Mouse (Mus musculus) stomach, postnatal 0 days (tissue): Measurements from ENCODE around the gene Gli3. TPM values are rescaled to one million over a fixed set of nuclear protein-coding genes. Genes with fewer than 3 reads are reported as not detected.

Experiments used
- ATAC-seq: fragments of 200-750 bp; cut with Nextera tagmentation; 2 replicates; pipeline ENCODE4 v1.8.0; 2017; ENCODE audit not compliant: low FRiP score, low TSS enrichment
- DNase-seq: peaks from one replicate; pipeline ENCODE4 v3.0.0-alpha.2; 2016; ENCODE audit warnings: low spot score
- H3K27ac ChIP-seq: fragments of 300-500 bp; sonication (generic); replicated peaks from 2 replicates; pipeline ENCODE4 v1.5.1; 2014; ENCODE audit warnings: mild to moderate bottlenecking, control low read depth
- H3K27me3 ChIP-seq: fragments of 300-500 bp; sonication (generic); 2 replicates; pipeline ENCODE4 v1.6.1; 2014; ENCODE audit warnings: low read length; ENCODE audit not compliant: control insufficient read depth, insufficient read depth
- H3K36me3 ChIP-seq: fragments of 300-500 bp; sonication (generic); 2 replicates; pipeline ENCODE4 v1.6.1; 2014; ENCODE audit warnings: low read length, mixed read lengths; ENCODE audit not compliant: control insufficient read depth, insufficient read depth
- H3K4me1 ChIP-seq: fragments of 300-500 bp; sonication (generic); replicated peaks from 2 replicates; pipeline ENCODE4 v1.6.1; 2014; ENCODE audit warnings: antibody characterized with exemption; ENCODE audit not compliant: control insufficient read depth, insufficient read depth
- H3K4me2 ChIP-seq: fragments of 300-500 bp; sonication (generic); replicated peaks from 2 replicates; pipeline ENCODE4 v1.6.1; 2014; ENCODE audit warnings: low read depth, mild to moderate bottlenecking, control low read depth, moderate library complexity
- H3K4me3 ChIP-seq: fragments of 300-500 bp; sonication (generic); 2 replicates; pipeline ENCODE4 v1.5.1; 2014; ENCODE audit warnings: low read depth, low read length, control low read depth
- H3K9ac ChIP-seq: fragments of 300-500 bp; sonication (generic); 2 replicates; pipeline ENCODE4 v1.6.1; 2014; ENCODE audit warnings: mild to moderate bottlenecking, low read length, control low read depth, mixed read lengths
- H3K9me3 ChIP-seq: fragments of 300-500 bp; sonication (generic); 2 replicates; pipeline ENCODE4 v1.6.1; 2016; ENCODE audit warnings: low read length; ENCODE audit not compliant: control insufficient read depth
- CTCF ChIP-seq: IDR thresholded peaks from 2 replicates; pipeline ENCODE4 v1.5.1; 2016; ENCODE audit warnings: antibody characterized with exemption, low read depth, mild to moderate bottlenecking, moderate library complexity
- EP300 ChIP-seq: optimal IDR thresholded peaks from 2 replicates; pipeline ENCODE3; 2016; ENCODE audit warnings: antibody characterized with exemption
- WGBS: fragments of 180-500 bp; shearing (Covaris S2); extraction: QIAGEN DNeasy Blood & Tissue Kit; methylation state at CpG from one replicate; pipeline ENCODE4 v1.1.7; 2014; 5-methylcytosine and 5-hydroxymethylcytosine counted together
- polyA plus RNA-seq: library from polyadenylated mRNA; unstranded; fragments of >200 nt; fragmentation: Nextera tagmentation; extraction: Ambion mirVana; gene quantifications from 2 replicates; pipeline ENCODE4 v1.2.1, GENCODE M21; 2015

Gli3 gene
- polyA plus RNA-seq, 1 experiment from 2014 or later: 4.9 TPM

GRCm38 (mm10) chr13:15742777-15743176 is 279.7 kb downstream of the Gli3 start:
- no peaks in the 10 kb centered on the region for H3K9me3 ChIP-seq
- no peak overlapping the region for H3K27ac ChIP-seq
- H3K36me3 ChIP-seq: no peaks in the 10 kb centered on the region
- DNase-seq: no peak
- no peak overlapping the region for H3K4me3 ChIP-seq
- no peak overlapping the region for H3K9ac ChIP-seq
- TF ChIP-seq EP300 (no peak), CTCF (no peak)
- ATAC-seq: no peak
- H3K4me2 ChIP-seq: no peak overlapping the region
- no peaks in the 10 kb centered on the region for H3K4me1 ChIP-seq
- H3K27me3 ChIP-seq: no peaks in the 10 kb centered on the region
- whole genome bisulfite sequencing: 34% methylated on average over 4 of the region's 4 CpGs

- ATAC-seq (peak; percentile 84), DNase-seq (peak; percentile 71)
- 4% methylated on average over 38 of the region's 38 CpGs for WGBS
- no peaks in the 10 kb centered on the region for H3K9me3 ChIP-seq
- peak overlapping the region; percentile 49 for H3K4me2 ChIP-seq
- H3K36me3 ChIP-seq: no peaks in the 10 kb centered on the region
- peak overlapping the region; percentile 30 for H3K4me3 ChIP-seq
- H3K27ac ChIP-seq: no peak overlapping the region
- H3K9ac ChIP-seq: peak overlapping the region; percentile 36
- H3K4me1 ChIP-seq: no peaks in the 10 kb centered on the region
- peak; percentile 98 for TF ChIP-seq CTCF
- no peak for TF ChIP-seq EP300
- no peaks in the 10 kb centered on the region for H3K27me3 ChIP-seq
Observed at GRCm38 (mm10) chr13:15758835-15759632, 296.0 kb downstream of the Gli3 start.

- TF ChIP-seq EP300 (no peak), CTCF (no peak)
- WGBS: 37% methylated on average over 10 of the region's 10 CpGs
- peak overlapping the region; percentile 36 for H3K9ac ChIP-seq
- H3K27ac ChIP-seq: no peak overlapping the region
- H3K4me2 ChIP-seq: peak overlapping the region; percentile 49
- DNase-seq: no peak
- ATAC-seq: no peak
- no peaks in the 10 kb centered on the region for H3K4me1 ChIP-seq
- peak overlapping the region; percentile 30 for H3K4me3 ChIP-seq
- no peaks in the 10 kb centered on the region for H3K27me3 ChIP-seq
- no peaks in the 10 kb centered on the region for H3K9me3 ChIP-seq
- H3K36me3 ChIP-seq: no peaks in the 10 kb centered on the region
Observed at GRCm38 (mm10) chr13:15759633-15760441, 296.8 kb downstream of the Gli3 start.

GRCm38 (mm10) chr13:15762291-15762690 is 299.3 kb downstream of the Gli3 start:
- Histone ChIP-seq H3K27me3 (no peaks in the 10 kb centered on the region), H3K36me3 (no peaks in the 10 kb centered on the region), H3K4me1 (no peaks in the 10 kb centered on the region), H3K9ac (no peak overlapping the region), H3K9me3 (no peaks in the 10 kb centered on the region), H3K27ac (no peak overlapping the region), H3K4me2 (no peak overlapping the region), H3K4me3 (no peak overlapping the region)
- ATAC-seq: no peak
- DNase-seq: no peak
- TF ChIP-seq EP300 (no peak), CTCF (no peak)
- 79% methylated on average over 4 of the region's 4 CpGs for WGBS

GRCm38 (mm10) chr13:15762901-15763417 is 299.9 kb downstream of the Gli3 start:
- H3K36me3 ChIP-seq: no peaks in the 10 kb centered on the region
- WGBS: 39% methylated on average over 6 of the region's 6 CpGs
- DNase-seq (peak; percentile 24), ATAC-seq (0 out of 2 replicates have a peak, but pooled peaks have one; percentile 33)
- H3K4me1 ChIP-seq: no peaks in the 10 kb centered on the region
- no peak overlapping the region for H3K9ac ChIP-seq
- H3K4me3 ChIP-seq: no peak overlapping the region
- peak; percentile 87 for TF ChIP-seq CTCF
- no peak for TF ChIP-seq EP300
- no peak overlapping the region for H3K27ac ChIP-seq
- H3K27me3 ChIP-seq: no peaks in the 10 kb centered on the region
- no peaks in the 10 kb centered on the region for H3K9me3 ChIP-seq
- H3K4me2 ChIP-seq: no peak overlapping the region
